Mouse (Mus musculus): ENCODE measurements at regions not wholly inside any gene's neighbourhood (a gene's known extent, or its start where the extent isn't known, plus 50 kb on each side); places are given as distances from the start of the nearest gene placed in this dataset.
"Not testable (repeated sequence)": the region's sequence is repeated elsewhere in the genome, so short reads cannot be mapped to it uniquely, and the experiment has no call there.

- H3K27me3 ChIP-seq: no peaks in the 10 kb centered on the region
- no peak overlapping the region for H3K9ac ChIP-seq
- H3K36me3 ChIP-seq: no peaks in the 10 kb centered on the region
- H3K4me1 ChIP-seq: 0 out of 2 replicates have a peak, but pooled peaks cover 3% of the 10 kb centered on the region
- no peak overlapping the region for H3K4me3 ChIP-seq (replicated peaks)
- H3K27ac ChIP-seq: no peak overlapping the region
- H3K4me2 ChIP-seq: no peak overlapping the region
- no peaks in the 10 kb centered on the region for H3K9me3 ChIP-seq (replicated peaks)
- ATAC-seq (replicated peaks; ENCODE audit: low FRiP score): no peak
Observed at GRCm38 (mm10) chr16:12706907-12707306, 402.6 kb upstream of the Ercc4 start.

- ATAC-seq (replicated peaks; ENCODE audit: low FRiP score); H3K36me3 ChIP-seq; H3K27ac ChIP-seq; H3K4me1 ChIP-seq; H3K4me3 ChIP-seq (replicated peaks); H3K9me3 ChIP-seq (replicated peaks); H3K9ac ChIP-seq; H3K4me2 ChIP-seq; H3K27me3 ChIP-seq: not testable (repeated sequence)
- WGBS: 80% methylated on average over 6 of the region's 7 CpGs
Observed at GRCm38 (mm10) chr16:12721368-12721767, 388.1 kb upstream of the Ercc4 start.

- Histone ChIP-seq H3K9me3 (replicated peaks) (no peaks in the 10 kb centered on the region), H3K4me1 (no peaks in the 10 kb centered on the region), H3K9ac (no peak overlapping the region), H3K27me3 (no peaks in the 10 kb centered on the region), H3K4me2 (no peak overlapping the region), H3K4me3 (replicated peaks) (no peak overlapping the region), H3K27ac (no peak overlapping the region), H3K36me3 (no peaks in the 10 kb centered on the region)
- no peak for ATAC-seq (replicated peaks; ENCODE audit: low FRiP score)
Observed at GRCm38 (mm10) chr16:12726043-12726442, 383.4 kb upstream of the Ercc4 start.

DNA sequence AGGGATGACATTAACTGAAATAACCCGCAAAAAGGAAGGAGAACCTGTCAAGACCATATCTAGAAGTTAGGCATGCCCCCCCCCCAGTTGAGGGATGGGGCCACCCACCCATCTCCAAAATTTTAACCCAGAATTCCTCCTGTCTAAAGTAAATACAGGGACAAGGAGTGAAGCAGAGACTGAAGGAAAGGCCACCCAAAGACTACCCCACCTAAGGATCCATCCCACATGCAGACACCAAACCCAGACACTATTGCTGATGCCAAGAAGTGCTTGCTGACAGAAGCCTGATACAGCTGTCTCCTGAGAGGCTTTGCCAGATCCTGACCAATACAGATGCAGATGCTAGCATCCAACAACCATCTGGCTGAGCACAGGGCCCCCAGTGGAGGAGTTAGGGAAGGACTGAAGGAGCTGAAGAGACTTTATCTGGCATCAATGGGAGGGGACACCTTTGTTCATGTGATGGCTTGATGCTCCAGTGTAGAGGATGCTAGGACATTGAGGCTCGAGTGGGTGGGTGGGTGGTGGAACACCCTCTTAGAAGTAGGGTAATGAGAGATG is 379.2 kb upstream of the Ercc4 start:
- ATAC-seq (replicated peaks; ENCODE audit: low FRiP score); H3K4me1 ChIP-seq; H3K27ac ChIP-seq; H3K4me2 ChIP-seq; H3K4me3 ChIP-seq (replicated peaks); H3K27me3 ChIP-seq; H3K9ac ChIP-seq; H3K36me3 ChIP-seq; H3K9me3 ChIP-seq (replicated peaks): not testable (repeated sequence)
- 87% methylated on average over 2 of the region's 2 CpGs for WGBS

GRCm38 (mm10) chr16:12731588-12731987 is 377.9 kb upstream of the Ercc4 start:
- no peaks in the 10 kb centered on the region for H3K9me3 ChIP-seq (replicated peaks)
- no peak overlapping the region for H3K27ac ChIP-seq
- no peak for ATAC-seq (replicated peaks; ENCODE audit: low FRiP score)
- H3K36me3 ChIP-seq: no peaks in the 10 kb centered on the region
- no peaks in the 10 kb centered on the region for H3K4me1 ChIP-seq
- H3K4me2 ChIP-seq: no peak overlapping the region
- 83% methylated on average over 2 of the region's 2 CpGs for WGBS
- H3K27me3 ChIP-seq: no peaks in the 10 kb centered on the region
- no peak overlapping the region for H3K9ac ChIP-seq
- H3K4me3 ChIP-seq (replicated peaks): no peak overlapping the region

DNA sequence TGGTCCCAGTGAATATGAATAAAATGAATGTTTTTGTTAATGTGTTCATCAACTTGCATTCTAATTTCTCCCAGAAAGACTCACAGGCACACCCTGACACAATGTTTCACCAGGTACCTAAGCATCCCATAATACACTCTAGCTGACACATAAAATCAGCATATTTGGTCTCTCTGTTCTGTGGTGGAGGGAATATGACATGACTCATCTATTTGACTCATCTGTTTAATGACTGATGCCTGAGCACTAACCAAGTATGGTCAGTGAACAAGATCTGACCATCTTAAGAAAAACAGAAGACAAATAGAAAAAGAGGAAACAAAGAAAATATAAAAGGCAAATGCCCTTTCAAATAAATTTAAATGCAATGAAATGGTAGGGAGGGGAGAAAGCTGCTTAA is 367.0 kb upstream of the Ercc4 start:
- ATAC-seq (replicated peaks; ENCODE audit: low FRiP score): no peak
- H3K36me3 ChIP-seq: no peaks in the 10 kb centered on the region
- no peaks in the 10 kb centered on the region for H3K9me3 ChIP-seq (replicated peaks)
- H3K27me3 ChIP-seq: no peaks in the 10 kb centered on the region
- H3K9ac ChIP-seq: no peak overlapping the region
- H3K4me3 ChIP-seq (replicated peaks): no peak overlapping the region
- H3K4me2 ChIP-seq: no peak overlapping the region
- H3K4me1 ChIP-seq: no peaks in the 10 kb centered on the region
- H3K27ac ChIP-seq: no peak overlapping the region

GRCm38 (mm10) chr16:12753181-12753580 is 356.3 kb upstream of the Ercc4 start:
- Histone ChIP-seq H3K4me2 (no peak overlapping the region), H3K27me3 (no peaks in the 10 kb centered on the region), H3K4me1 (no peaks in the 10 kb centered on the region), H3K36me3 (no peaks in the 10 kb centered on the region), H3K4me3 (replicated peaks) (no peak overlapping the region), H3K9ac (no peak overlapping the region), H3K9me3 (replicated peaks) (no peaks in the 10 kb centered on the region), H3K27ac (no peak overlapping the region)
- 89% methylated on average over 3 of the region's 3 CpGs for WGBS
- ATAC-seq (replicated peaks; ENCODE audit: low FRiP score): no peak

- H3K9ac ChIP-seq: no peak overlapping the region
- H3K27me3 ChIP-seq: no peaks in the 10 kb centered on the region
- ATAC-seq (replicated peaks; ENCODE audit: low FRiP score): no peak
- no peak overlapping the region for H3K4me3 ChIP-seq (replicated peaks)
- no peaks in the 10 kb centered on the region for H3K4me1 ChIP-seq
- H3K9me3 ChIP-seq (replicated peaks): no peaks in the 10 kb centered on the region
- H3K27ac ChIP-seq: no peak overlapping the region
- no peaks in the 10 kb centered on the region for H3K36me3 ChIP-seq
- no peak overlapping the region for H3K4me2 ChIP-seq
Observed at GRCm38 (mm10) chr16:12754361-12754760, 355.1 kb upstream of the Ercc4 start.

DNA sequence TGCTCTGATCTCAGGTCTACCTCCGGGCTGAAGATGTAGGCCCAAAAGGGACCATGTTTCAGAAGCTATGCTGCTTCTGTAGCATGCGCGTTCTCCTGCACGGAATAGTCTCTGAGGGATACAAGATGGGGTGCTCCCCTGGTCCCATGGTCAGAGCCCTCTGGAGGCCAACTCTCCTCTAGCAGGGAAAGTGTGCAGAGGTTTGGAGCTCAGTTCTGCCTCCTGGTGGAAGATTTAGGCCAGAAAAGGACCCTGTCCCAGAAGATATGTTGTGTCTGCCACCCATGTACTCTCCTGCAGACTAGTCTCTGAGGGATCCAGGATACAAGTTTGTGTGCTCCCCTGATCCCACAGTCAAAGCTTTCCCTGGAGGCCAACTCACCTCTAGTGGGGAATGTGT is 350.9 kb upstream of the Ercc4 start:
- no peak for ATAC-seq (replicated peaks; ENCODE audit: low FRiP score)
- H3K4me3 ChIP-seq (replicated peaks): no peak overlapping the region
- no peaks in the 10 kb centered on the region for H3K27me3 ChIP-seq
- 84% methylated on average over 4 of the region's 4 CpGs for WGBS
- no peaks in the 10 kb centered on the region for H3K4me1 ChIP-seq
- no peak overlapping the region for H3K27ac ChIP-seq
- H3K9me3 ChIP-seq (replicated peaks): no peaks in the 10 kb centered on the region
- H3K36me3 ChIP-seq: no peaks in the 10 kb centered on the region
- H3K9ac ChIP-seq: no peak overlapping the region
- no peak overlapping the region for H3K4me2 ChIP-seq

DNA sequence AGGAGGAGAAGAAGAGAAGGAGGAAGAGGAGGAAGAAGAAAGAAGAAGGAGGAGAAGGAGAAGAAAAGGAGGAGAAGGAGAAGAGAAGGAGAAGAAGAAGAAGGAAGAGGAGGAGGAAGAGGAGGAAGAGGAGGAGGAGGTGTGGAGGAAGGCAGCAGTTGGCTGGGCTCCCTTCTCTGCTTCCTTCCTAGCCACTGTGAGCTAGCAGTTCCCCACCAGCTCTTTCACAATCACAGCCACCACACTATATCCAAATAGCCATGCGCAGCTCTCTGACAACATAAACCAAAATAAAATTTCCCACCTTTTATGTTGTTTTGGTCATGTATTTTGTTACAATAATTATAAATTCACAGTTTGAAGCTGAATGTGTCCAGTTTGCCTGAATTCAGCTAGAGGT is 345.3 kb upstream of the Ercc4 start:
- no peaks in the 10 kb centered on the region for H3K36me3 ChIP-seq
- 97% methylated on average over 1 of the region's 1 CpGs for WGBS
- no peak overlapping the region for H3K27ac ChIP-seq
- H3K27me3 ChIP-seq: no peaks in the 10 kb centered on the region
- H3K4me2 ChIP-seq: no peak overlapping the region
- no peak overlapping the region for H3K4me3 ChIP-seq (replicated peaks)
- H3K9me3 ChIP-seq (replicated peaks): no peaks in the 10 kb centered on the region
- no peaks in the 10 kb centered on the region for H3K4me1 ChIP-seq
- H3K9ac ChIP-seq: no peak overlapping the region
- no peak for ATAC-seq (replicated peaks; ENCODE audit: low FRiP score)

DNA sequence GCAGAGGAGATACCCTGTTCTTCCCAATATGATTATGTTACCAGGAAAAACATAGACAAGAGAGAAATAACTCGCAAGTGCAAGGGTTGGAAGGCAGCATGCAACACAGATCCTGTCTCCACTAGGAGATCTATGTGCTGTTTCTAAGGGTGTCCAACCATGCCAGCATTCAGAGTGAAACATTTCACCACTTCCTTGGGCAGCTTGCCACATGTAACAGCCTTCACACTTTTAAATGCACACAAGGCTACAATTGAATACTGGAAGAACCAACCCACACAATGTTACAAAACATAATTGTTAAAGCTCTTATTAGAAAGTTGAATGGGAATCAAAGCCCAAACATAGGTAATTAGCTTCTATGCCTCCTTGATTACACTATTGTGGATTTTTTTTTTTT is 344.9 kb upstream of the Ercc4 start:
- Histone ChIP-seq H3K9ac (no peak overlapping the region), H3K4me2 (no peak overlapping the region), H3K27ac (no peak overlapping the region), H3K36me3 (no peaks in the 10 kb centered on the region), H3K9me3 (replicated peaks) (no peaks in the 10 kb centered on the region), H3K4me3 (replicated peaks) (no peak overlapping the region), H3K27me3 (no peaks in the 10 kb centered on the region), H3K4me1 (no peaks in the 10 kb centered on the region)
- WGBS: 79% methylated on average over 1 of the region's 1 CpGs
- ATAC-seq (replicated peaks; ENCODE audit: low FRiP score): no peak

DNA sequence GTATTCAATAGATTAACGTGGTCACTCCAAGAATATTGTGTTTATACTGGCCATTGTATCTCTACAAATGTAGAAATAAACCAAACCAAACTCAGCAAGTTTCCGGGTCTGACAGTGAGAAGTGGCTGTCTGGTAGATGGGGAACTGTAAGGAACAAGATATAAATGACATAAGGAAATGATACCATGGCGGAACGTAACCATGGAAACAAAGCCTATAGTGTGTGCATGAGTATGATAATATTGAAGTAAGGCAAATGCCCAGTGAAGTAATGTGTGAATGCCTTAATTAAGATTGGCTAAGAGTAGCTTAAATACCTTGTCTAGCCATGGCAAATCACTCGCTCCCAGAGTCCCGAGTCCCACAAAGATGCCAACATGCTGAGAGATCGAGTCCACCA is 342.6 kb upstream of the Ercc4 start:
- H3K27me3 ChIP-seq: no peaks in the 10 kb centered on the region
- WGBS: 94% methylated on average over 7 of the region's 7 CpGs
- H3K27ac ChIP-seq: no peak overlapping the region
- ATAC-seq (replicated peaks; ENCODE audit: low FRiP score): no peak
- H3K36me3 ChIP-seq: no peaks in the 10 kb centered on the region
- no peak overlapping the region for H3K4me2 ChIP-seq
- H3K9ac ChIP-seq: no peak overlapping the region
- no peak overlapping the region for H3K4me3 ChIP-seq (replicated peaks)
- H3K9me3 ChIP-seq (replicated peaks): no peaks in the 10 kb centered on the region
- no peaks in the 10 kb centered on the region for H3K4me1 ChIP-seq

GRCm38 (mm10) chr16:12768161-12768895 is 341.2 kb upstream of the Ercc4 start:
- ATAC-seq (replicated peaks; ENCODE audit: low FRiP score): no peak
- Histone ChIP-seq H3K9ac (no peak overlapping the region), H3K4me1 (no peaks in the 10 kb centered on the region), H3K9me3 (replicated peaks) (no peaks in the 10 kb centered on the region), H3K36me3 (no peaks in the 10 kb centered on the region), H3K27ac (no peak overlapping the region), H3K4me3 (replicated peaks) (no peak overlapping the region), H3K27me3 (no peaks in the 10 kb centered on the region), H3K4me2 (no peak overlapping the region)
- WGBS: 87% methylated on average over 2 of the region's 2 CpGs

Measured in kidney, embryonic 15.5 days (tissue).